Mouse (Mus musculus) limb, embryonic 15.5 days (tissue): ENCODE results near the gene Auh. TPM values are rescaled to one million over a fixed set of nuclear protein-coding genes. Genes with fewer than 3 reads are reported as not detected.

Experiments
- ATAC-seq: fragments of 200-750 bp; cut with Nextera tagmentation; 2 replicates; pipeline ENCODE4 v1.8.0; 2017; ENCODE audit warnings: low read depth, moderate TSS enrichment; ENCODE audit not compliant: insufficient number of reproducible peaks, low FRiP score, low TSS enrichment
- H3K27ac ChIP-seq: fragments of 300-500 bp; sonication (generic); 2 replicates; pipeline ENCODE4 v1.5.1; 2015; ENCODE audit warnings: moderate library complexity, mild to moderate bottlenecking, inconsistent platforms
- H3K27me3 ChIP-seq: fragments of 300-500 bp; sonication (generic); 2 replicates; pipeline ENCODE4 v1.6.1; 2015; ENCODE audit warnings: inconsistent platforms
- H3K36me3 ChIP-seq: fragments of 300-500 bp; sonication (generic); 2 replicates; pipeline ENCODE4 v1.6.1; 2015; ENCODE audit warnings: inconsistent platforms
- H3K4me1 ChIP-seq: fragments of 300-500 bp; sonication (generic); 2 replicates; pipeline ENCODE4 v1.6.1; 2015; ENCODE audit warnings: inconsistent platforms
- H3K4me2 ChIP-seq: fragments of 300-500 bp; sonication (generic); 2 replicates; pipeline ENCODE4 v1.6.1; 2015; ENCODE audit warnings: mild to moderate bottlenecking, inconsistent platforms
- H3K4me3 ChIP-seq: fragments of 300-500 bp; sonication (generic); 2 replicates; pipeline ENCODE4 v1.5.1; 2015; ENCODE audit warnings: mild to moderate bottlenecking, inconsistent platforms
- H3K9ac ChIP-seq: fragments of 300-500 bp; sonication (generic); 2 replicates; pipeline ENCODE4 v1.6.1; 2015; ENCODE audit warnings: inconsistent platforms
- H3K9me3 ChIP-seq: fragments of 300-500 bp; sonication (generic); 2 replicates; pipeline ENCODE4 v1.6.1; 2016; ENCODE audit warnings: inconsistent platforms
- WGBS: fragments of 180-500 bp; shearing (Covaris S2); methylation state at CpG from one replicate; pipeline ENCODE4 v1.1.7; 2015; 5-methylcytosine and 5-hydroxymethylcytosine counted together
- polyA plus RNA-seq: library from polyadenylated mRNA; unstranded; fragments of >200 nt; fragmentation: Nextera tagmentation; extraction: Ambion mirVana; gene quantifications from 2 replicates; pipeline ENCODE4 v1.2.1, GENCODE M21; 2015

Auh gene
- polyA plus RNA-seq, 1 experiment from 2014 or later: 39.6 TPM

DNA sequence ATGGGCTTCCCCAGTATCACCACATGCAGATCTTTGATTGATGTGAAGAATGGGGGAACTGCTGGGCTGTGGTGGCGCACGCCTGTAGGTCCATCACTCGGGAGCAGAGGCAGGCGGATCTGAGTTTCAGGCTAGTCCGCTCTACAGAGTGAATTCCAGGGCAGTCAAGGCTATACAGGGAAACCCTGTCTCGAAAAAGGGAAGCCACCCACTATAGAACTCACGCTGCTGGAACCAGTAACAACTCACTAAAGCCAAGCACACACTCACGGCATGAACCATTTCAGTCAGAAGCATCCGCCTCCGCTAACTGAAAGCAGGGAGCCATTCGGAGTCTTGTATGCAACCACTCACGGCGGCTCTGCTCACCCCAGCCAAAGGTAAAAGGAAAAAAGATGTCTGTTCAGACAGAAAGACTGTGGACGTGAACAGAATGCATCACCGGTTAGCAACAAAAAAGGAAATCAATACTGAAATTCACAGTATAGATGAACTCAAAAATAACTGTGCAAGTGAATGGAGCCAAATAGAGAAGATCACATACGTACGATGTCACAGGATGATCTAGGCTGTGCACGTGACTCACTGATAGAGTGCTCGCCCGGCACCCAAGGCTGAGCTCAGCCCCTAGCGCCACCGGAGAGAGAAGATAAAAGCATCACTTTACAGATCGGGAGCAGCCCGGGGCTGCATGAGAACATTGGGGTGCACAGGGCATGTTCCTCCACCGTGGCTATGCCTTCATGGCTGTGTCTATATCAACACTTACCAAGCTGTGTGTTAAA is 53.7 kb downstream of the Auh start:
- Histone ChIP-seq H3K27ac (no peak overlapping the region), H3K9me3 (no peaks in the 10 kb centered on the region), H3K4me3 (no peak overlapping the region), H3K27me3 (no peaks in the 10 kb centered on the region), H3K4me1 (peaks cover 5% of the 10 kb centered on the region), H3K4me2 (no peak overlapping the region), H3K9ac (no peak overlapping the region), H3K36me3 (no peaks in the 10 kb centered on the region)
- WGBS: 78% methylated on average over 25 of the region's 25 CpGs
- no peak for ATAC-seq

DNA sequence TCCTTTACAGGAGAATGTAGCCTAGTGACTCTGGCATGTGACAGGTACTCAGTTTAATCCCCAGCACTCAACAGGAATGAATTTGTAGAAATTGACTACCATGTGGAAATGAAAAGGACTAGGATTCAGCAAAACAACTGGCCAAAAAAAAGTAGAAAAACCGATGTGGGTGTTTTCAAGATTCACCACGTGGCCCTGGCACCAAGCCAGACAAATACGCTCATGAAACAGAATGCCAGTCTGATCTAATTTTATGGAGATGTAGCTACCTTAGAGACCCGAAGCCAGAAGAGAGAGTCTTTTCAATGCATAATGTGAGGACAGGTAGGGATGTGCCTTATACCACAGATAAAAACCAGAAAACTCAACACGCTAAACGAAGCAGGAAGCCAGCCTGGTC is 54.4 kb downstream of the Auh start:
- Histone ChIP-seq H3K4me3 (no peak overlapping the region), H3K4me1 (no peaks in the 10 kb centered on the region; the same call in 1 of the 2 replicates), H3K27ac (no peak overlapping the region), H3K9ac (no peak overlapping the region), H3K36me3 (no peaks in the 10 kb centered on the region), H3K9me3 (no peaks in the 10 kb centered on the region), H3K4me2 (no peak overlapping the region), H3K27me3 (no peaks in the 10 kb centered on the region)
- ATAC-seq: no peak
- 45% methylated on average over 6 of the region's 6 CpGs for WGBS

DNA sequence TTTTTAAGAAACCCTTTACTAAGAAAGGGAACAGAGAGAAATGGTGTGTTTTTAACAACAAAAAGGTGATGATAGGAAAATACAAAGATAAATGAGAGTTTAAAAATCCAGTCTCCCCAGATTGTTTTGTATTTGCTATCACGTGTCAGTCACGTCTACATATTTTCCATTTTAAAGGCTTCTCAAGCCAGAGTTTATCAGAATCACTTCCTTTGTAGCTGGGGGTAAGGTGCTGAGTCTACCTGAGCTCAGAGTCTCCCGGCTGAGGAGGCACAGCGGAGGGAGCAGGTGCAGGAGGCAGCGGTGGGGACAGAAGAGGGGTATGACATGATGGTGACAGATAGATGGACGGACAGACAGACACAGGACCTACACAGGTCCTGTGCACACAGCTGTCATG is 55.1 kb downstream of the Auh start:
- Histone ChIP-seq H3K9ac (no peak overlapping the region), H3K4me2 (no peak overlapping the region), H3K27ac (no peak overlapping the region), H3K4me1 (no peaks in the 10 kb centered on the region), H3K36me3 (no peaks in the 10 kb centered on the region), H3K9me3 (no peaks in the 10 kb centered on the region), H3K27me3 (no peaks in the 10 kb centered on the region), H3K4me3 (no peak overlapping the region)
- ATAC-seq: no peak
- 72% methylated on average over 6 of the region's 6 CpGs for WGBS

DNA sequence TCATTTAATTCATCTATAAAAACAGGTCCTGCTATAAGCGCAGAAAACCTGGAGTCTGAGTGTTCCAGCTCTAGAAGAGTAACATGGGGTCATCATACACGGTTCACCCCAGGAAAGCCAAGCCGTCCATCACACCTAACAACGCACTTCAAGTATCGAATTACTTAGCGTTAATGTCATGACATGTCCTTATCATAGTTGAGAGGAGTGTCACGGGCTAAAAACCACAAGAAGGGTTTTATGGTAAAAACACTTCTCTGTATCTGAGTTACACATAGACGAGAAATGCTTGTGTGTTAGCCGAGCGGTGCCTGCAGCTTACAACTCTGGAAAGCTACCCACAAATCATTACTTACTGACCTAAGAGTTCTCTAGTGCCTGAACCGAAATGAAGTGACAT is 55.6 kb downstream of the Auh start:
- 65% methylated on average over 11 of the region's 11 CpGs for WGBS

DNA sequence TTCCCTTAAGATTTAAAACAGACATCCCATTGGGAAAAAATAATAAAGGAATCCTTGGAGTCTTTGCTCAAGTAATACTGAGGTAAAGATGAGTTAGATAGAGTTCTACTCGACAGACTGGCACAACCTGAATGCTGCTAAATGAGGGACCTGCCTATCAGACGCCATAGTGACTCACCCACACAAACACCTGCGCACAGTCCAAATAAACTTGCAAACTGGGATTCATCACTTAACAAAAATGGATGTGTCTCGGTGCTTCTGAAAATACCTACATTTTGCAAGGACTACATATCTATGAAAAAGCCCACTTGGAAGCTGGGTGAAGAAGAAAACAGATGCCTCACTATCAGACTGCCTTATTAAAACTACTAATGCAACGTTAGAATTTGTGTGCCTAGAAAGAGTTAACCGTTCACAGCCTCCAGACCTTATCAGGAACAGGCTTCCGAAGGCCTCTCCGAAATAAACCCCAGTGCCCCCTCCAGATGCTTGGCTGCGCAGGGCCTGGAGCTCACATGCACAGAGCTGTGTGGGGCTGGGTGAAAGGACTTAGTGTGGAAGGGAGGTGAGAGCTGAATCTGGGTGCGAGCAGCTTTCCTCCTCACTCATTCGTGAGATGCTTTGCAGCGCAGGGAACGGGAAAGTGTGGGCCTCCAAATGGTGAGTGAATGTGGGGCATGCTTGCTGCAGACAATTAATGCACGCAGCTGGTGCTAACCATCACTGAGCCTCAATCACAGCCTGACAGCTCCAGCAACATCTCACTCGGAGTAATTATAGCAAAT is 63.3 kb downstream of the Auh start:
- Histone ChIP-seq H3K9ac (no peak overlapping the region), H3K36me3 (no peaks in the 10 kb centered on the region), H3K4me2 (no peak overlapping the region), H3K9me3 (no peaks in the 10 kb centered on the region), H3K27ac (peak overlapping the region; percentile 47; the same call in 1 of the 2 replicates), H3K4me3 (no peak overlapping the region), H3K4me1 (peaks cover 23% of the 10 kb centered on the region), H3K27me3 (0 out of 2 replicates have a peak, but pooled peaks cover 3% of the 10 kb centered on the region)
- 34% methylated on average over 15 of the region's 15 CpGs for WGBS
- ATAC-seq: no peak

More for the DNA sequence above, 55.6 kb downstream of the Auh start:
- no peak for ATAC-seq
- Histone ChIP-seq H3K36me3 (no peaks in the 10 kb centered on the region), H3K27ac (no peak overlapping the region), H3K9ac (no peak overlapping the region), H3K27me3 (no peaks in the 10 kb centered on the region), H3K4me3 (no peak overlapping the region), H3K4me1 (no peaks in the 10 kb centered on the region), H3K4me2 (no peak overlapping the region), H3K9me3 (no peaks in the 10 kb centered on the region)

DNA sequence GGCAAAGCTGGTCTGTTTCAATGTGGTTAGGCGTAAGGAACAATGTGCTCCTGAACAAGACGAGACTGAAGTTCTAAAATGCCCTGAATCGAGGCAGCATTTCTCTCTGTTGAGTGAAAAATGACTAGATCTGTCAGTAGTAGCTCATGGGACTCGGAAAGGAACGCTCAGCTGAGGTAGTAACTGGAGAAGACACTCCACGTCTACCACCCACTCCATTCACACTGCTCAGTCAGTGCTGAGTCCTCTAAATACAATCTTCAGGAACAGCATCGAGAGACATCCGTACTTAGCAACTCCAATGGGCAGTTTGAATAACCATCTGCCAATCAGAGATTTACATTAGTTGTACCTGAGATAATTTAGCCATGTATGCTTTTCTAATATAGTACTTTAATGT is 66.0 kb downstream of the Auh start:
- H3K9me3 ChIP-seq: no peaks in the 10 kb centered on the region
- 0 out of 2 replicates have a peak, but pooled peaks cover 3% of the 10 kb centered on the region for H3K27me3 ChIP-seq
- H3K36me3 ChIP-seq: no peaks in the 10 kb centered on the region
- no peak overlapping the region for H3K4me3 ChIP-seq
- ATAC-seq: no peak
- H3K27ac ChIP-seq: no peak overlapping the region
- H3K4me2 ChIP-seq: no peak overlapping the region
- H3K9ac ChIP-seq: no peak overlapping the region
- H3K4me1 ChIP-seq: peaks cover 23% of the 10 kb centered on the region
- whole genome bisulfite sequencing: 83% methylated on average over 8 of the region's 8 CpGs

DNA sequence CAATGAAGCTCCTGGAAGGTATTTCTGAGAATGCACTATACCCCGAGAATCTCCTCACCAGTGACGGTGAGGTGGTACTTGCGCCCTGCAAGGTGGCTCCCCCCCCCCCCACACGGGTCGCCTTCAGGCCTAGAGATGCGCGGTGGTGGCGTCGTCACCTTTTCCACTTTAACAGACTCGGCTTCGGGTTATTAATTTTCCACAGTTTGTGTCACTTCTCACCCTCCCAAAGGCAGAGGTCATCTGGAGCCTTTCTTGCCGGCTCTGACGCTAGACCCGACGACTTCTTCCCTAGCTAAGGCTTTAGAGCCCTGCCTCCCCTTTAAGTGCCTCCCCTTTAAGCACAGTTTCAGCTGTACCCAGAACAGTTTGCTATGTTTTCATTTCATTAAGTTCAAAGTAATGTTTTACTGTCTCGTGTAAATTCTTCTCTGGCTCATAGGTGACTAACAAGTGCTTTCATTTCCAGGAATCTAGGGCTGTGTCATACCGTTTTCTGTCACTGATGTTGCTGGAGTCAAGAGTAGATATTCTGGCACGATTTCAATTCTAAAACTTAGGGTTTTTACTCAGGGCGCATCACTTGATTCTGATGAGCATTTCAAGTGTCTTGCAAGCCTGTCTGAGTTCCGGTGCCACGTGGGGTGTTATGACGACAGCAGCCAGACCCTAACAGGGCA is 69.3 kb downstream of the Auh start:
- no peak overlapping the region for H3K27ac ChIP-seq

DNA sequence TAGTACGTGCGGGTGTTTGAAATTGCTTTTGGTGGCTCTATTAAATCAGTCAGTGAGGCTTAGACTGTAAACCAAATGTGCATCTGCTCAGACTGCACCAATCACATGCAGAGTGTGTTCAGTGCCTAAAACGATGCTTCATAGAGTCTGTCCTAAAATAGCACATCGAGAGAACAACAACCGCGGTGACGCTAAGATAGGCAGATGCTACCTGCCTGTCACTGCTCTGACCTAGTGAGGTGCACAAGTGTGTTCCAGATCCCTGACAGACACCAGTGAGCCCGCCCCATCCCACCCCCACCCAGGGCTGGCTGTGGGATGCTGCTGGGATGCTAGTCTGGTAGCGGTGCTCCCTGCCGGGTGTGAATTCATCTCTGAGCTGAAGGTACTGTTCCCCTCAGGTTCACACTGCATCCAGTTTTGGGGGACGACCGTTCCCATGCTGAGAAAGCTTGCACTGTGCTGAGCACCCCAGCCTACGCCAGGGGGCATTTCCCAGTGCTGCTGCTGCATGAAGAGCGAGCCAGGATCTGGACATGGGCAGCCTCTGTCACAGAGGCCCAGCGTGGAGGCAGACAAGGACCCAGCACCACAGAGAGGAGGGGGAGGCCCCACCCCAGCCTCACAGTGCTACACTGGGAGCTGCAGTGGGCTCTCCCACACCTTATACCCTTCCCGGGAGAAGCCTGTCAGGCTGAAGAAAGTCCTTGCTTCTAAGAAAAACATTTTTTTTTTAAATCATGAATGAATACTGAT is 70.2 kb downstream of the Auh start:
- H3K4me2 ChIP-seq: no peak overlapping the region
- no peak overlapping the region for H3K27ac ChIP-seq
- H3K9ac ChIP-seq: no peak overlapping the region
- H3K9me3 ChIP-seq: no peaks in the 10 kb centered on the region
- 71% methylated on average over 16 of the region's 16 CpGs for WGBS
- H3K27me3 ChIP-seq: no peaks in the 10 kb centered on the region
- no peaks in the 10 kb centered on the region for H3K4me1 ChIP-seq
- H3K36me3 ChIP-seq: no peaks in the 10 kb centered on the region
- no peak overlapping the region for H3K4me3 ChIP-seq
- no peak for ATAC-seq

More for the DNA sequence above, 69.3 kb downstream of the Auh start:
- Histone ChIP-seq H3K4me1 (peaks cover 8% of the 10 kb centered on the region), H3K9ac (no peak overlapping the region), H3K36me3 (no peaks in the 10 kb centered on the region), H3K4me2 (no peak overlapping the region), H3K4me3 (no peak overlapping the region), H3K27me3 (0 out of 2 replicates have a peak, but pooled peaks cover 3% of the 10 kb centered on the region), H3K9me3 (no peaks in the 10 kb centered on the region)
- no peak for ATAC-seq
- 54% methylated on average over 22 of the region's 22 CpGs for WGBS

DNA sequence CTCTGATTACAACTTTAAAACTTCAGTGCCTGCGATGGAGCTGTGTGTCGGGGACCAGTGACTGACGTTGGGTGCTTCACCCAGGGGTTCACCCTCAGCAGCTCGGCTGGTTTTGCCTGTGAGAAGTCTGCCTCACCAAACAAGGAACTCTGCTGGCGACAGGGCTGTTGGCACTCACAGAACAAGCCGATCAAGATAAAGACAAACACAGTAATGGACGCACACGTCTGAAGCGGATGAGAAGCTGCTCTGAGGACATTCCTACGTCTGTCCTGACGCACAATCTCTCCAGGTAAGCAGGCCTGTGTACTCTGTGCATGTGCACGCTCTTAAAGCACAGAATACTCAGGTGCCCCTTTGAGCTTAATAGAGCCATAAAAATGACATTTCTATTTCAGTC is 71.1 kb downstream of the Auh start:
- Histone ChIP-seq H3K27ac (no peak overlapping the region), H3K9me3 (no peaks in the 10 kb centered on the region), H3K4me2 (no peak overlapping the region), H3K4me3 (no peak overlapping the region), H3K36me3 (no peaks in the 10 kb centered on the region), H3K27me3 (no peaks in the 10 kb centered on the region), H3K9ac (no peak overlapping the region), H3K4me1 (no peaks in the 10 kb centered on the region)
- whole genome bisulfite sequencing: 78% methylated on average over 12 of the region's 12 CpGs
- ATAC-seq: no peak

DNA sequence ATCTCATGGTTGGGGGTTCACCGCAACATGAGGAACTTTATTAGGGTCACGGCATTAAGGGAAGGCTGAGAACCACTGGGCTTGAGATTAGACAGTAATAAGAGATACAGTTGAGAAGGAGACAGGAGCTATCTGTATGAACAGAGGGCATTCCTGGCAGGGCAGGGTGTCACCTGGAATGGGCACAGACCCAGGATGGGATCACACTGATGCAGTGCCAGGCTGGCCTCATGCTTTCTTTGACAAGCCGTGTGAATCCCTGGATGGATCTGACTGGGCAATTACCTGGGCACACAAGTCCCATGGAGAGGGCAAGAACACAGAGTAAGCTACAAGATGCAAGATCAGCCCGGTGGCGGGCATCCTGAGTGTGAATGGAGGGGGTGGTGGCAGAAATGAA is 71.7 kb downstream of the Auh start:
- H3K36me3 ChIP-seq: 0 out of 2 replicates have a peak, but pooled peaks cover 2% of the 10 kb centered on the region
- H3K4me2 ChIP-seq: no peak overlapping the region
- H3K27me3 ChIP-seq: no peaks in the 10 kb centered on the region
- no peaks in the 10 kb centered on the region for H3K9me3 ChIP-seq
- no peaks in the 10 kb centered on the region for H3K4me1 ChIP-seq
- H3K4me3 ChIP-seq: no peak overlapping the region
- no peak overlapping the region for H3K27ac ChIP-seq
- 84% methylated on average over 5 of the region's 5 CpGs for WGBS
- H3K9ac ChIP-seq: no peak overlapping the region
- ATAC-seq: no peak

DNA sequence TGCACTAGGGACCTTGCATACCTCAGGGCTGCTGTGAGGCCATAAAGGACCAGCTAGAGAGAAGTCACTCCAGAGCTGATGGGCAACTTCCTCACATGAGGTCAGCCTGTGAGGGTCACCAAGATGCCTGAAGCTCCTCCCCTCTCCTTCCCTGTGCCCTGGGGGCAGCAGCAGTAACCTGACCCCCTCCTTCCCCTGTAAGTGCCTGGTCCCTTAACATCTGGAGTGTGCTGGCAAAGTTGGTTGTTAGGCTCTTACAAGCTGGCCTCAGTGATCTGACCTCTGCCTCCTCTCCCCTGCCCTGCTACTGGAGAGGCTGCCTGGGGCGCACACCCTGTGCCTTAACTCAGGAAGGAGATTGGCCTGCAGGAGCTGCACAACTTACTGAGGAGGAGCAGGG is 75.9 kb downstream of the Auh start:
- Histone ChIP-seq H3K36me3 (0 out of 2 replicates have a peak, but pooled peaks cover 2% of the 10 kb centered on the region), H3K4me2 (no peak overlapping the region), H3K27me3 (no peaks in the 10 kb centered on the region), H3K9me3 (no peaks in the 10 kb centered on the region), H3K4me1 (0 out of 2 replicates have a peak, but pooled peaks cover 2% of the 10 kb centered on the region), H3K27ac (no peak overlapping the region), H3K9ac (no peak overlapping the region), H3K4me3 (no peak overlapping the region)
- WGBS: 36% methylated on average over 1 of the region's 1 CpGs
- no peak for ATAC-seq
